Mouse (Mus musculus) ovary, adult 18-20 months (tissue): ENCODE measurements at regions not wholly inside any gene's neighbourhood (a gene's known extent, or its start where the extent isn't known, plus 50 kb on each side); places are given as distances from the start of the nearest gene placed in this dataset.

Experiments used
- DNase-seq: peaks from one replicate; pipeline ENCODE4 v3.0.0; 2022; ENCODE audit warnings: low spot score, mixed read lengths

DNA sequence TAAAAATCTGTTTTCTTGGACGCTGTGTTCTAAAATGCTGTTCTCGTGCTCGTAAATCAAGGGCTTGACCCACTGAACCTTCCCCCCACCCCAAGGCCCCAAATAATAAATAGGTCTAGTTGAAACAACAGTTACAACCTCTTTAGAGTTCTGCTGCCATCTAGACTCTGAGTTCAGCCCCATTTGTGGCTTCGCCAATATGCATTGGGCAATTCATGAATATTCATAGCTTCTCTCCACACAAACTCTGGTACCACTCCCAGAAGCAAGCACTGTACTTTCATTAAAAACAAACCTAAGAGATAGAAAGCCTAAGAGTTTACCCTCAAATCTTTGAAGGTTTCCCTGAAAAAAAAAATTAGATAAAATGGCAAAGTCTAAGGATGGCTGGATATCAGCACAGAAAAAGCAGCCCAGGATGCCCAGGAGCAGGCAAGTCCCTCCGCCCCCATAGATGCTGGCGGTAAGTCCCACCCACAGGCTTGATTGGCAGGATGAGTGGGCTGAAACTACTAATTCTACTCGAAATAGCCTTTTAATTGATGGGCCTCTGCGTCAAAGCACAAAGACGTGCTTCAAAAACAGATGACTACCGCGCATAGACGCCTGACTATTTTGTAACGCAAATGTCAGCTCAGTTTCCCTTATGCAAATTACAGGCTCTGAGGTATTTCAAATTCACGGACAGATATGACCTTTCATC, 106.0 kb upstream of the Sh3bp4 start:
- DNase-seq: no peak

DNA sequence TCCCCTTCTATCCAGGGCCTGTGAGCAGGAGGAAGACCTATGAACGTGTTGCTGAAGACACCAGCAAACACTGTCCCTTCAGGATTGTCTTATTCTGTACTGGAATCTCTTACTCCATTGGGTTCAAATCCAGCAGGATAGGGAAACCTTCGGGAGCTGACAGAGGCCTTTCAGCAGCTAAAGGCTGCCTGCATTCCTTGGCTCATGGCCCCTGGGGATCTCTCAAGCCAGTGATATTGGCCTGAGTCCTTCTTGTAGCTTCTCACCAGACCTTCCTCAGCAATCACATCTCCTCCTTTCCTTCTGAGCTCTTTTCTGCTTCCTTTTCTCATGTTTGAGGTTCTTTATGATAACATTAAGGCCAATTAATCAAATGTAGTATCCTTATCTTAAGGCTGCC, 103.8 kb upstream of the Sh3bp4 start:
- DNase-seq: no peak

DNA sequence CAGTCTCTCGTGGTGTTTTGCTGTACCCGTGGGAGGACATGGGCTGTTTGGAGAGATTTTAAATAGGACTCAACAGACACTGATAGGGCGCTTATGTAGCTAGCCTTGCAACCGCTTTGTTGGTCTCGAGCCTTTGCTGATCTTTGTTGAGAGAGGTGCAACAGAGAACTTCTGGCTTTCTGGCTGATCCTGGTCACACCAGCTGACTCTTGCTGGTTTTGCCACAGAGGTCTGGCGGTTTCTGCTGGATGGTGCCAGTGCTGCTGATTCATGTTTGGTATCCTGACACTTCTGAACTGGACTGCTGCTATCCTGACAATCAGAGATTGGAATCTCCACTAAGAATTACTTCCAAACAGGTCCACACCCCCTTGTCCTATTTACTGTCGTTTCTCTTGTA, 102.1 kb upstream of the Sh3bp4 start:
- no peak for DNase-seq

DNA sequence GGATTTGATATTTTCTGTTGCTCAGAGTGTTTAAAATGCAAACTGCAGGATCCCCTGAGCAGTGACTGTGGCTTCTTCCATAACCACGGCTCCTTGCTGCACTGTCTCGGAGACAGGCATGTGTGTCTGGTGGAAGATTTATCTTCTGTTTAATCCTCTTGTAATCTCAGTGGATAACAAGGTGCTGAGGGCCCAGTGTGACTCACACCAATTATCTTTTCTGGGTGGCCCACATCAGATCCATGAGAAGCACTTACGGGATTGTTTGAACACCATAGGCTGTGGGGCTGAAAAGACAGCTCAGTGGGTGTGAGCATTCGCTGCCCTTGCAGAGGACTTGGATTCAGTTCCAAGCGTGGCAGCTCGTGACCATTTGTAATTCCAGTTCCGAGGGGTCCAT, 101.2 kb upstream of the Sh3bp4 start:
- no peak for DNase-seq

DNA sequence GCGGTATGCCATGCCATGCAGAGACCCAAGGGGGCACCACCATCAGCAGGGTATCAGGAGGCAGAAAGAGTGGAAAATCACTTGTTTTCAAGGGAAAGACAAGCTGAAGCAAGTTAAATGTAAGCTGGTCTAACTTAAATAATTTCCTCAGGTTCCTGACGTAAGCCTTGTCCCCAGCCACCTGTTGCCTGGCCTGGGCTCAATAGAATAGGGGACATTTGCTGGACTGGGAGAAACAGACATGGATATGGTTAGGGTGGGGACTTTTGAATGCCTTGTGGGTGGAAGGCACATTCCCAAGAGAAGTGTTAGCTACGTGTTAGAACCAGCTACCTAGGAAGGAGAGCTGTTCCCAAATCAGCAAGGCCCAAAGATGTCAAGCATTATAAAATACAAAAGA, 100.6 kb upstream of the Sh3bp4 start:
- DNase-seq: no peak

DNA sequence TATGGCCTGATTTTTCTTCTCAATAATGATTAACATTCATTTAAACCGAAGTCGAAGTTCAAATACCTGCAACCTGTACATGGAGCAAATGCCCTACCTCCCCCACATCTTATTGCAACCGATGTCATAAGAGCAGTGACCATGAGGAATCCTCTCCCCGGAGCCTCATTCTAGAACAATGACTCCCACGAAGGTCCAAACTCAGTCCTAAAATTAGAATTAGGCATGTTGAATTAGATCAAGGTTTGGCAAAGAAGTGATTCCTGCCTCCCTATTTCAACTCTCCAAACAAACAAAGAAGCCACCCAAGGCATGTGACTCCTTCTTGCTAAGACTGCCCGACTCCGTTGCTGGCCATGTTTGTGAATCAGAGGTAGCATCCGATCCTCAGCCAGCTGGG, 94.1 kb upstream of the Sh3bp4 start:
- DNase-seq: no peak

DNA sequence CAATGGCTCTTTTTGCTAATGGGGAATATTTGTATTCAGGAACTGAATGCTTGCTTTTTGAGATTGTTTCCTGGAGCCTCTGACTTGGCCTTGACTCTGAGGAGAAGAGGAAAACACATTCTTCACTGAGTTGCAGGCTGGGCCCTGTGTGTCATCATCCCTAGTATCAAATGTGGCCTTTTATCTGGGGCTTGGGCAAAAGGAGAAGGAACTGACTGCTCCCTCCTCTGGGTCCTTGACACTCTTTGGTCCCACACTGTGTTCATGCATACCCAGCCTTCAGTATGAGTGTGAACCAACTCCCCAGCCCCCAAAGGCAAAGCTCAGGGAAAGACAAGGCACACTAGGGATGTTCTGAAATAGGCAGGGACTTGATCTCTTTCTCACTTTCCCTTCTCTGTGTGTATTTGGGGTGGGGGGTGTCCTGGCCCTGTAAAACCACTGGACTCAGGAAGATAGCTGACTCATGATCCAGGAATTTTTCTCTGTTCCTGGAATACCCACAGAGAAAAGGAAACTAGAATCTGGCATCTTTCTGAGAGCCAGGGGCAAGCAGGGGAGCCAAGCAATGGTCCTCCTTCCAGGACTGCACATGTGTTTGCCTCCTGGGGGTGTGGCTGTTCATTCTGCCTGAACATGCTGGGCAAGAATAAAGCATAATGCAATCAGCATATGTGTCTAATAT, 82.1 kb upstream of the Sh3bp4 start:
- DNase-seq: peak; percentile 52

DNA sequence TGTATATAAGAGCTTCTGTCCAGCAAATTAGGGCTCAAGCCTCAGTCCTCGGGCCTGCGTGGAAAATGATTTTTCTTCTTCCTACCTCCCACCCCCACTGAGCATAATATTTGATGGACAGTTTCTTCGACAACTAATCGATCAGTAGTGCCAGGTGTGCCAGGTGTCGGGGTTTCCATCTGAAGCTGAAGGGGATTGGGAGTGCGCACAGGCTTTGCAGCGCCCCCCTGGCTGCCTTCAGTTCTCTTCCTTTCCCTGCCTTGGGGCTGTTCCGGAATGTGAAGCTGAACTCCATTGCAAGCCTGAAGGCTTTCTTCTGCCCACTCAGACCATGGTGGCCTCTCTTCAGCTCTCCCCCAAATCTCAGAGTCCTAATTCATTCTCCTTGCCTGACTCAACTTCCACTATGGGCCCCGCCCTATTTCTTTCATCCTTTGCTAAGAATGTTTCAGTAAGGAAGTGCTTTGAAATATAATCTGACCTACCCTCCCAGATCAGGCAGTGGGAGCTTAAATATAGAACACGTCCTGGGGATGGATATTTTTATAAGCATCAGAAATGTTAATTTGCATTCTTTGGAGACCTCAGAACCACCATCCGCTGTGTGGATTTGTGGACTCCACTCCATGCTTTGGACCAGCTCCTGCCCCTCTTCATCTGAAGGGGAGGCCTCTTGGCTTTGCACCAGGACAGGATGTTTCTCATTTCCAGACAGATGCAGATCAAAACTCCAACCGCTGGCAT, 75.5 kb upstream of the Sh3bp4 start:
- no peak for DNase-seq

DNA sequence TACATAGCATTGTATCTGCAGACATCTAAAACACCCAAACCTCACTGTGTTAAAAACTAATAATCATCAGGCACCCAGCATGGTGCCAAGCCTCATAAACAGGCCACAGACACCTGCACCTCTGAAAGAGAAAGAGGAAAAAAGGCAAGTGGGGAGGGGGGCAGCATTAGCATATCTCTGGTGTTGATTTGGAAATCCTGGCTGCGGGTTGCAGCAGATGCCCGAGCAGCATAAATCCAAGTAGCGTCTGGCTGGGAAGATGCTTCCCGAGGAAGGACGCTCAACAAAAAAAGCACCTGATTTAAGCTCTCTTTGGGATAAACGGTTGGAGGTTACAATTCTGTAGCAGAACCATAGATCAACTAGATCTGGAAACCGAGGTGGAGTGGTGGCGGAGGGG, 74.3 kb upstream of the Sh3bp4 start:
- DNase-seq: no peak

DNA sequence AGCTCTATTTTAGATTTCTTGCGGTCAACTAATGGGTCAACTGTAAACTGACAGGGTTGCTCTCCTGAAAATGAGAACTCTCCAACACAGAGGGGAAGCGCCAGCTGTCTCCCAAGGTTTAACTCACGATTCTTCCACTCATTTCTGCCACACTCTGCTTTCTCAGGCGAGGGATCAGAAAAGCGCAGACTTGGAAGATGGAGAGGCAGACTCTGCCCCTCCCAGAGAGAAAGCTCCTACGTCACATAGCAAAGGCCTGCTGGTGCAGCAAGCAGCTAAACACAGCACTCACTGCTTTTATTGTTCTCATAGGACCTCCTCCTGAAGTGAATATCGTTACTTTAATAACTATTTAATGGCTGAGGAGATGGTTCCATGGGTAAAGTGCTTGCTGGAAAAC, 73.6 kb upstream of the Sh3bp4 start:
- no peak for DNase-seq

DNA sequence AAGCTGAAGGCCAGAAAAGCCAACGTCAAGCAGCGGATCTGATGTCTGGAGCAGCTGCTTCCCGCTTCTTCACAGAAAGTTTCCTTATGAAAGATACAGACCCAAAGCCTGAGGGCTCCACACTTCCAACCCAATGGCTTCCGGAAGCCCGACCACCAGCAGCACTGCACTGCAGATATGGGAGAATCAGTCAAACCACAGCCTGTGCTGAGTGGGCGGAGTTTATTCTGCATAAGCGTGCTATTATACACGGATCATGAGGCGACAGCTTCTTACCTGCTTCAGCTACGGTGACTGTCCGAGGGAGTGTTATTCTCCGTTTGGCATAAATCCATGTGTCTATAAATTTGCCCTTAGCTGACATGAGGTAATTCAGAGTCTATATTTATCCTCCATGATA, 72.4 kb upstream of the Sh3bp4 start:
- DNase-seq: no peak

DNA sequence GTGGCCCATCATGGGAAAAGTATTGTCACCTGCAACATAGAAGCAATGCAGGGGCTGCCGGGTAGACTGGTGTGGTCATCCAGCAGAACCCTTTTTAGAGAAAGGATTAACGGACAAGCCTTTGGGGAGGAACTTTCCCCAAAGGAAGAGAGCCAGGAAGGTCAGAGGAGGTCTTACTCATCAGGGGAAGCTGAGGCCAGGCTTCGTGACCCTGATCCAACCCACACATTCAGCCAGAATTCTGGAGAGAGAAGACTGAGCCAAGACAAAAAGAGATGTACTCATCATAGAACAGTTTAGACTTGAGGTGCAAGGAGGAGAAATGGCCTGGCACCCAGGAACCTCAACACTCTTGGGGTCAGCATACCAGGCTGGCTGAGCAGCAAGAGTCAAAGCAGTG, 67.9 kb upstream of the Sh3bp4 start:
- DNase-seq: no peak

DNA sequence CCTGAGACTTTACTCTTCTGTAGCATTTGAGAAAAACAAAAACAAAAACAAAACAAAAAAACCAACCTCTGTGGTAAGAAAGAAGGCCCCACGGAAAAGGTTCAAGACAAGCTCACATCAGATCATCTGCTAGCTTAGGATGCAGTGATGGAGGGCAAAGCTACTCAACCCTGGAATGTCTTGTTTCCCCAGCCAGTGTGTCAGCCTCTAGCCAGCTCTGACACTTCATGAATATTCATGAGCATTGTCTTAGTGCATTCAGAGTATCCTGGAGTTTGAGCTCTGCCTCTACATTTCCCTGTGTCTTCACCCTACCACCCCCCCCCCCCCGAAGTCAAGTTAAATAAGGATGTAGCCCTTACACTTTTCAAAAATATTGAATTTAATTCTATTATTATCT, 66.5 kb upstream of the Sh3bp4 start:
- DNase-seq: no peak

DNA sequence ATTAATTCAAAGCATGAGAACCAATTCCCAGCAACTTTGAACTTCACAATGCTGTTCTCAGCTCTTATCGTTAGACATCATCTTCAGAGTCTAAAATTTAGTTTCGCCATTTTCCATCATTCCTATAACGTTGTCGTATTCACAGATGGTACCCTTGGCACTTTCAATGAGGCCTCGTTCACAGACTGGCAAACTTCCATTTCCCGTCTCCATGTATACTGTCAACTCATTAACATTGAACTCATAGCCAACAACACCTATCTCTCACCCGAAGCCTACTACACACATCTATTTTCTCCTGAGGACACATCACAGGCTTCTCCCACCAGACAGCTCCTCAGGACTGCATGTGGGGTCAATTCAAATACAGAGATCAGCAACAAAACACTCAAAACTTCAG, 62.7 kb upstream of the Sh3bp4 start:
- no peak for DNase-seq

DNA sequence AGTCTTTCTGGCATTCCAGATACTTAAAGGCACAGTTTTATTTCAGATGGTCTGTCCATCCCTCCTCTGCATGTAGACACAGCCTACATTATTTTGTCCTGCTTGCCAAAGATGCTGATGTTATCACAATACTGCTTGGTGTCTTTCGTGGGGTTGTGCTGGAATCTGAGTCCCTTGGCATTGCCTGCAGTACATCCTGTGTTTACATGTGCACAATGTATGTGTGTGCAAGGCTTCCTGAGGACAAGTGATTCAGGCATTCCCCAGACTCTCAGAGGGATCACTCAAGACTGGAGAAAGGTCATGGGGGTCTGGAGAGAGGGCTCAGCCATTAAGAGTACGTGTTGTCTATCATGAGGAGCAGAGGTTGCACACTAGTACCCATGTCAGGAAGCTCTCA, 60.0 kb upstream of the Sh3bp4 start:
- DNase-seq: no peak

DNA sequence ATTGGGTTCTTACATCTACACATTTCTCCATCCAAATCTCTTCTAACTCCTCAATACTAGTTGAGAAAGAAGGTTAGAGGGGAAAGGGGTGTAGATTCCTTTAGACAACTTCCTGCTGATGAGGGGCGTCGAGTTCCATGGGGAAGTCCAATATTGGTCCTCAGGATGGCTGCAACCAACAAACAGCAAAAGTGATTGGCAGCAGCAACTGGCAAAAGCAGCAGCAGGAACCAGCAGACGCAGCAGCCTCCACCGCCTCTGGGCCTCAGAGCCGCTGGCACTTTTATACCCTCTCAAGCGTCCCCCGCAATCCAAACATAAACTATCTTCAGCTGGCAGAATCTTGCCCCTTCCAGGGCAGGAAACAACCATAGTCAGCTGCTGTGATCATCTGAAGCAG, 58.8 kb upstream of the Sh3bp4 start:
- DNase-seq: no peak

DNA sequence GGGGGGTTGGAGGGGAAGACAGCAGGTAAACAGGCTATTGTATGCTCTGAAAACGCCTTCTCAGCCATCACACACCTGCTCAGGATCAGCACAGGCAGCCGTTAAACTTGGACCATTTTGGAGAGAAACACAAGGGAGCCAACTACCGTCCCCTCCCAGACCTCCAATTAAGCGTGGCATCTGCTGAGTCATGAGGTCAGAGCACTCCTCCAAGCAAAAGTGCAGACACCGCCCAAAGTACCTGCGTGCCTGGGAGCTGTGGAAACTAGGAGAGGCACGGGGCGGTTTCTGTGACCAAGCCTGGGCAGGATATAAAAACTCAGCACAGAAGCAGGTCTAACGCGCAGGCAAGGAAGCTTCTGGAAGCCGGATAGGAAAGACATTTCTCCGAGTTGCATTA, 54.8 kb upstream of the Sh3bp4 start:
- DNase-seq: peak; percentile 43

DNA sequence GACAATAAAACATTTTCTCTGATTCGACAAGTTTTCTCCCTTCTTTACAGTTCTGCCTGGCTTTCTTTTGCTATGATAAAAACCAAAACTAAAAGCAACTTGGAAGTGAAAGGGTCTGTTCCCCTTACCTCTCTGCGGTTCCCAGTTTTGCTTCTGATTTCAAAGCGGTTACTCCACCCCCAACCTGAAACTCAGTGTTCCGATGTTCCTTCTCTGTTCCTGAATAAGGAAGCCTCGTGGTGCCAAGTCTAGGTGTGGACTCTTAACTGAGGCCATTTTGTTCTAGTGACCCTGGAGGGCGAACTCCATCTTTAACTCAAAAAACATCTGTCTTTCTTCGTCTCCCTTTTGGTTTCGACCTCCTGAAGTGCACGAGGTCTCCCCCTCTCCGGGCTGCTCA, 54.4 kb upstream of the Sh3bp4 start:
- DNase-seq: no peak

DNA sequence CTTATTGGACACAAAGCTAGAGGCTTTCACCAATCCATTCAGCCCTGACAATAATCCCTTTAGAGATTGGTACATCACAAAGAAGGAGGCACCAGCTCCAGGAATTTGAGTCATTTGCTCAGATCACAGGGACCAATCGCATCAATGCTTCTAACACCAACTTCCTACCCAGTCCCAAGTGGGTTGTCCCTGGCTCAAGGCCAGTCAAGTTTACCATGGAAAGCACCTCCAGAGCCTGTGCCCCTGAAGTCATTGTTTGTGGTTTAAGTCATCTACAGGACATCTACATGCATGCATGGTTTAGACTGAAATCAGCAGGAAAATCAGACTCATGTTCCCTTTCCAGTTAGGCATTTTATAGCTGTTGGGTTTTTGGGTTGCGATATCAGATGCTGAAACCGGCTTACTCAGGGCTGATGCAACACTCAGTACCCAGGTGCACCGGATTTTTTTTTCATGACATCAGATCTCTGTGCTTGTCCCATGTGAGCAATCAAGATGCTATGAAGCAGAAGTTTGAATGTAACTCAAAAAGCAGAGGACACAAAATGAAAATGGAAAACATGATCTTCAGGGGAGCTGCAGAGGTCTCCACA, 50.3 kb upstream of the Sh3bp4 start:
- DNase-seq: no peak
